Mouse (Mus musculus): Measurements from ENCODE around the gene Shc3. TPM values are rescaled to one million over a fixed set of nuclear protein-coding genes. Genes with fewer than 3 reads are reported as not detected.

Gene Shc3
- total RNA-seq, 2 experiments from 2014 or later, result 1.0 to 1.2 TPM

Other genes with a start within 250 kb of the Shc3 start
- gene S1pr3, start 160.8 kb downstream of the Shc3 start, total RNA-seq (2021), result 10 to 100 TPM; 18.0 to 18.4 TPM
- 10 to 100 TPM; 12.3 to 14.5 TPM for gene Cks2, start 75.8 kb upstream of the Shc3 start, total RNA-seq (2021)
- 10 to 100 TPM; 20.9 to 24.8 TPM for gene Secisbp2, start 82.3 kb upstream of the Shc3 start, total RNA-seq (2021)
- 10 to 100 TPM; 12.4 to 15.7 TPM for gene Sema4d, start 224.3 kb upstream of the Shc3 start, total RNA-seq (2021)